Mouse (Mus musculus) megakaryocyte progenitor cell, adult 5-6 weeks (primary cell): ENCODE measurements around the gene Erc2. TPM values are rescaled to one million over a fixed set of nuclear protein-coding genes. Genes with fewer than 3 reads are reported as not detected.
A peak's percentile ranks its signal among the peaks of the same experiment; 100 is the strongest.

ENCODE experiments used
- ATAC-seq: replicated peaks from 2 replicates; pipeline ENCODE4 v1.8.0; 2016; ENCODE audit warnings: mild to moderate bottlenecking, moderate TSS enrichment, inconsistent platforms; ENCODE audit not compliant: poor library complexity
- total RNA-seq, 2 experiments: library from RNA; stranded (forward) in 1 of 2; stranded (reverse) in 1 of 2; fragments of 157-497, 149-512 nt in 1 of 2; fragments of 200-1000 nt in 1 of 2; gene quantifications; 2 replicates each; pipeline versions ENCODE4 v1.2.3 to v1.2.4; 2015 to 2017

Erc2 gene
- total RNA-seq, 2 experiments from 2014 or later: not detected

DNA sequence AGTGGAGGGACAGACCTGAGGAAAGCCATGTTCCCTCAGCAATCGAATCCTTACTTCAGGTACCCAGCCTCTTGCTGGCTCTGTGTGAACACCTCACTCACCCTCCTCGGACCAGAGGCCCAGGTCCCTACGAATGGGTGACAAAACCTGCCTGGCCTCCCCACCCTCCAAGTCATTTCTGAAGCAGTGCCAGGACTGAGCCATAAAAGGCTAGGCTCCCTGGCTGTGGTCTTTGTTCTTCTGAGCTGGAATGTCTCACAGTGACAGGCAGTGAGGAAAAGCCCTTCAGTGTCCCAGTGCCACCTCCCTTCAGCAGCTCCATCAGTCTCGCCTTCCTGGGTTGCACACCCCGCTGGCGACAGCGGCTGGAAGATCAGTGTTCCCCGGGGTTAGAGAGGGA, 794.8 kb downstream of the Erc2 start:
- no peak for ATAC-seq

DNA sequence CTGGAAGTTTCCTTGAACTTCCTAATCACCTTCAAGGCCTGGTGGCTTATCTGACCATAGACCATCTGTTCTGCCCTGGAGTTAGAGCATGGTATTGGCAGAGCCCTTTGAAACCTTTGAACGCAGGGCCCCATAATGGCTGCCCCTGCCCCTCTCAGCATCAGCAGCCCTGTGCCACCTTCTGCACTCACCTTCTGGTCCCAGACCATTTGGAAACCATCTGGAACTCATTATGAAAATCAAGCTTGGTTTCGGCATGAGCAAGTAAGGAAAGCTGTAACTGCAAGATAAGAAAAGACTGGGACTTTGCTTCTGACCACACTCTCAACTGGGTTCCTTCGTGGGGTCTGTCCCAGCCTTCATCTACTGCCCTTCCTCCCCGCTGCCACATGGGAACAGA, 796.3 kb downstream of the Erc2 start:
- no peak for ATAC-seq

DNA sequence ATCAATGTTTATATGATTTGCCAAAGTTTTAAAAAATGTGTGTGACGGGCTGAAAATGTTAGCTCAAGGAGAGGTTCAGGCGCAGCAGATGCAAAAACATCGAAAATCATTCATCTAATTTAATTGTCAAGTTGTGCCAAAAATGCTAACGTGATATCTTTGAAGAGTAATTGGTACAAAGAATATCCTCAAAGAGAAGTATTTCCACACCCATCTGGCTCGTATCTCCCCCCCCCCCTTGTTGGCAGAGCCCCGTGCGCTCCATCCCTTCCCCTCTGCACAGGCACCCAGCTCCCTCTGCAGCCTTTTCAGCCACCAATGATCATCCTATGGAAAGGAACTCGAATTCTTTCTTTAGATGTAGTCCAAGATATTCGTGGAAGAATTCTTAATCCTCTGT, 797.0 kb downstream of the Erc2 start:
- no peak for ATAC-seq

DNA sequence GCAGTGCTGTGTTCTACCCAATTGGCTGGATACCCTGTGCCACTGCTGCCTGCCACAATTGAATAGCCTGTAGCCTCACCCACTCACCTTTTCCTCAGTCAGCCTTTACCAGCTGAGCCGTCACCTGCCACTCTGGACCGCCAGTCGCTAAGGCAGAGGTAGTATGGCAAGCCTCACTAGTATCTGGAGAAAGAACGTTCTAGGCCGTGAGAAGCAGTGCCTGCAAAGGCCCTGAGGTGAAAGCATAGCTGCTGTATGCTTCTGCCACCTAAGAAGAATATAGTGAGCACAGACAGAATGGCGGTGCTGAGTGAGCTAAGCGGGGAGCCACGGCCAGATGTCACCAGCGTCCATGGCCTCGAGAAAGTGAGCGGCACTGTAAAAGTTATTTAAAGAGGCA, 798.4 kb downstream of the Erc2 start:
- ATAC-seq: no peak

DNA sequence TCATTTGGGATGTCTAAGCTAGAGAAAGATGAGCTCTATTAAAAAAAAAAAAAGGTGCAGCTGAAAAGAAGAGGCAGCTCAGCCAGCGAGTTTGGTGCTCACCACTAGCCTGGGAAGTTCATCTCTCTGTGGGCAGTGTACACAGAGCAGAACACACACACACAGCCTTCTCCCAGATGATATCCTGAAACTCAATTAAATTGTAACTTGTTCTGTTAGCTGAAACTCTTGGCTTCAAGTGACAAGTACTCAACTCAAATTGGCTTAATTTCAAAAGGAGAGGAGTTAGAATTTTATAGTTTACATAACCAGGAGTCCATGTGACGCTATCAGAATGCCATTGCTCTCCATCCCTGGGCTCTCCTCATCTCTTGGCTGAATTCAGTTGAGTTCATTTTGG, 804.4 kb downstream of the Erc2 start:
- ATAC-seq: no peak

GRCm38 (mm10) chr14:28431703-28432309, 809.6 kb downstream of the Erc2 start:
- no peak for ATAC-seq

DNA sequence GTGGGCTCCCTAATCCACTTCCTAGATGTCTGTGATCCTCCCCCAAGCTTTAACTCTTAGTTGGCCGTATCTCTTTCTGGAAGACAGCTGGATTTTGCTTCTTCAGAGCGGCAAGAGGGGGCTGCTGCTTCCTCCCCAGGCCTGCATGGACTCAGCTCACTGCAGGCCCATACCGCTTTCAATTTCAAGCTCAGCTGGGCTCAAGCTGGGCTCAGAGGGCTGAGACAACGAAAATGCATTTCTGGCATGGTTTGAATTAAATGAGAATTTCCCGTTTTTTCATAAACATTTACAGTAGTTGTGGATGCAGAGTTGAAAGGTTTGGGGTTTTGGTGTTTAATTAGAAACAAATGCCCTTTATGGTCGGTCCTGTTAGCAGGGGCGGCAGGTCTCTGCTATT, 812.8 kb downstream of the Erc2 start:
- ATAC-seq: no peak

- no peak for ATAC-seq
Observed at GRCm38 (mm10) chr14:28439171-28439570, 816.9 kb downstream of the Erc2 start.

- no peak for ATAC-seq
Observed at GRCm38 (mm10) chr14:28441240-28441967, 819.2 kb downstream of the Erc2 start.

GRCm38 (mm10) chr14:28443254-28443944, 821.2 kb downstream of the Erc2 start:
- ATAC-seq: no peak

GRCm38 (mm10) chr14:28445737-28446136, 823.5 kb downstream of the Erc2 start:
- ATAC-seq: no peak

GRCm38 (mm10) chr14:28451771-28452170, 829.5 kb downstream of the Erc2 start:
- no peak for ATAC-seq

- peak; percentile 39 for ATAC-seq
Observed at GRCm38 (mm10) chr14:28456372-28457076, 834.3 kb downstream of the Erc2 start.

DNA sequence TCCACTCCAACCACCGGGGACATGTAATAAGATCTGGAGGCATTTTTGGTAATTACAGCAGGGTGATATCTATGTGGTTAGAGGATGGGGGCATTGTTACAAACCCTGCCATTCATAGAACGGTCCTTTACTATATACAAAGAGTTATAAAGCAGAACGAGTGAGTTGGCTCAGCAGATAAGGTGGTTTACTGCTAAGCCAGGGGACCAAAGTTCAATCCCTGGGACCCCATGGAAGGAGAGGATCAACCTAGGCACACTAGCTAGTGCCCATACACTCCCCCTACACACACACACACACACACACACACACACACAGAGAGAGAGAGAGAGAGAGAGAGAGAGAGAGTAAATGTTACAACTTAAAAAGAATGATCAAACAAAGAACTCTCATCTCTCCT, 835.2 kb downstream of the Erc2 start:
- ATAC-seq: no peak

DNA sequence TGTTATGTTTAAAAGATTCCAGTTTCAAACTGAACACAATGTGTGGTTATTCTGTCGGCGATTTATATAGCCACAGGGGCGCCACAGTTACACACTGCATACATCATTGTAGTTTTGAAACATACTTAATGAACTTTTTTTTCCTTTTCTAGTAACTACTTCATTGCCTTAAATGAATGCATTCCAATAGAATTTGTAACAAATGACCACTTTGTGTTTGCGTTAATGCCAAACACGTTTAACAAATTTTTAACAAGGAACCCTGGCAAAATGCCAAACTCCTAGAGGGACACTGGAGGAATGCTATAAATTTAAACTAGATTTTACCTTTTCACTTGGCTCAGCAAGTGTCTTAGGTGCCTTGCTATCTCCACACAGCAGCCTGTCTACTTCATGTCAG, 845.7 kb downstream of the Erc2 start:
- no peak for ATAC-seq

DNA sequence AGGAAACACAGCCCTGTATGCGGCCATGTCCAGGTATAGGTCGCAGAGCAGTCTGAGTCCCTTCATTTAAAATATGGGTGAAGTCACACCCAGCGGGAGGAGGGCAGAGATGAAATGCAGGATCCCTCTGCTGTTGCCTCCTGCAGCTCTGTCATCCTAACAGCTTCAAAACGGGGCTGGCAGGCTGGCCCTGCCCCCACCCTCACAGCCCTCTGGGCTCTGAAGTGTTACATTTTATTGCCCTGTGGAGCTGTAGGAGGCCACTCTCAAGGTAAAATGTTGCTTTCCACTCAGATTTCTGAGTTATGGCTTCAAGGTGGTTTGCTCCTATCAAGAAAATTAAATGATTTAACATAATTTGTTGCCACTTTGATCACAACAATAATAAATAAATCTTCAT, 847.5 kb downstream of the Erc2 start:
- ATAC-seq: no peak

- ATAC-seq: no peak
Observed at GRCm38 (mm10) chr14:28470212-28470611, 848.0 kb downstream of the Erc2 start.

GRCm38 (mm10) chr14:28475012-28475411, 852.8 kb downstream of the Erc2 start:
- no peak for ATAC-seq

GRCm38 (mm10) chr14:28475421-28475820, 853.2 kb downstream of the Erc2 start:
- ATAC-seq: no peak

GRCm38 (mm10) chr14:28476746-28477145, 854.5 kb downstream of the Erc2 start:
- ATAC-seq: no peak

DNA sequence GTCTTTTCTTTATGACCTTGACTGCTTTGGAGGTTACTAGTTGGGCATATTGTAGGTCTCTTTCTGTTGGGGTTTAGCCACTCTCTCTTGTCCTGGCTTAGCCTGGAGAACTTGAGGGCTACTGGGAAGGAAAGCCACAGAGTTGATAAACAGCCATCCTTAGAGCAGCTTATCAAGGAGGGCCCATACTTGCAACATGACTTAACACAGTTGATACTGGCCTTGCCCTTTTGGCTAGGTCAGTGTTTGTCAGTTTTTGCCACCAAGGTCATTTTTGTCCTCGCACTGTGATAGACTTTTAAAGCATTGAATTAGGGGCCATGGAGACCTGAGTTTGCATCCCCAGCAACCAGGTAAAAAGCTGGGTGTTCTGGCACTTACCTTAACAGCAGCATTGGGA, 858.6 kb downstream of the Erc2 start:
- ATAC-seq: no peak

DNA sequence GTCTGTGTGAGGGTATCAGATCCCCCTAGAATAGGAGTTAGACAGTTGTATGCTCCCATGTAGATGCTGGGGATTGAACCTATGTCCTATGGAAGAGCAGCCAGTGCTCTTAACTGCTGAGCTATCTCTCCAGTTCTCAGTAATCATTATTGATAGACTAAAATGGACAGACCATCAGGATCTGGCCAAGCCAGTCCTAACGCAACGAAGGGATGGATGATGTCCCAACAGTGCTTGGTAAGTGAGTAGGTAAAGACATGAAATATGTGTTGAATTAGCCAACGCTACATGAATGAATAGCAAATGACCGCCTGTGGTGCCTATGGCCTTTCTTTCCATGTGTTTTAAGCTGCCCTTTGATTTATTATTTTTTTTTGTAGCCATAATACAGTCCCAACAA, 871.6 kb downstream of the Erc2 start:
- no peak for ATAC-seq
